Mouse (Mus musculus): ENCODE results near the gene Bcl7c. TPM values are rescaled to one million over a fixed set of nuclear protein-coding genes. Genes with fewer than 3 reads are reported as not detected.
A peak's percentile ranks its signal among the peaks of the same experiment; 100 is the strongest.
"Not testable (repeated sequence)": the region's sequence is repeated elsewhere in the genome, so short reads cannot be mapped to it uniquely, and the experiment has no call there.

Bcl7c gene
- polyA plus RNA-seq, 1 experiment from 2014 or later = 64.2 TPM

DNA sequence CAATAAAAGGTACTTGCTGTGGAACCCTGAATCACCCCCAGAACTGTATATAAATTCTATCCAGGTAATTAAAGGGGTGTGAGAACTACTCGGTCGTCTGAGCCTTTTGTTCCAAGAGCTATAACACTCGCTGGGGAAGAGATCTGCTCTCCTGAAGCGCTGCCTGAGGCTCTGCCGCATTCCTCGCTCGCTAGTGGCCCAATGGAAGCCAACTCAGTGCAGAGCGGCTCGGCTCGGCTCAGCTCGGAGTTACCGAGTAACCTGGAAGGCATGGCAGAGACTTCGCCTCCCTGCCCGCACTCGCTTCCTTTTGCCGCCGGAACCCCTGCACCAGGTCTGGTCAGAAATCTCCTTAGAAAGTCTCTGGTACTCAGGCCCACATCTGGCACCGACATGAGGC is 56.7 kb downstream of the Bcl7c start:
- no peaks in the 10 kb centered on the region for H3K36me3 ChIP-seq
- peak overlapping the region; percentile 18; the same call in 1 of the 2 replicates for H3K4me3 ChIP-seq (replicated peaks)
- no peaks in the 10 kb centered on the region for H3K9me3 ChIP-seq (replicated peaks)
- 7% methylated on average over 18 of the region's 18 CpGs for WGBS
- peak overlapping the region; percentile 54 for H3K4me2 ChIP-seq
- 0 out of 2 replicates have a peak, but pooled peaks have one; percentile 67 for ATAC-seq (replicated peaks; ENCODE audit: low FRiP score)
- peak overlapping the region; percentile 25; the same call in 1 of the 2 replicates for H3K9ac ChIP-seq
- peak overlapping the region; percentile 77 for H3K27ac ChIP-seq
- peaks cover 9% of the 10 kb centered on the region for H3K4me1 ChIP-seq
- no peaks in the 10 kb centered on the region for H3K27me3 ChIP-seq

DNA sequence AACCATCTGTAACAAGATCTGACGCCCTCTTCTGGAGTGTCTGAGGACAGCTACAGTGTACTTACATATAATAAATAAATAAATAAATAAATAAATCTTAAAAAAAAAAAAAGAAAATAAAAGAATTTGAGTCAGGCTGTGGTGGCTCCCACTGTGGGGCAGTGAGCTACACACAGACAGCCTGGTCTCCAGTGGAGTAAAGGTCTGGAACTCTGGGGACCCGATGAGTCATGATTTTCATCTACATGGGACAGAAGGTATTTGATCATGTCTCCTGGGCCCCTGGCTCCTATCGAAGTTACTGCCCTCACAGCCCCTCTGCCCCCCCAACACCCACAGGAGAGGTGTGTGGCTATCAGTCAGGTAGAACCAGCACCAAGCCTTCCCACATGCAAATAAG is 57.1 kb downstream of the Bcl7c start:
- Histone ChIP-seq H3K27ac (peak overlapping the region; percentile 77), H3K4me2 (peak overlapping the region; percentile 54), H3K27me3 (no peaks in the 10 kb centered on the region), H3K36me3 (no peaks in the 10 kb centered on the region), H3K9me3 (replicated peaks) (no peaks in the 10 kb centered on the region), H3K4me1 (peaks cover 9% of the 10 kb centered on the region), H3K9ac (peak overlapping the region; percentile 25; the same call in 1 of the 2 replicates), H3K4me3 (replicated peaks) (peak overlapping the region; percentile 18; the same call in 1 of the 2 replicates)
- 65% methylated on average over 2 of the region's 3 CpGs for WGBS
- no peak for ATAC-seq (replicated peaks; ENCODE audit: low FRiP score)

DNA sequence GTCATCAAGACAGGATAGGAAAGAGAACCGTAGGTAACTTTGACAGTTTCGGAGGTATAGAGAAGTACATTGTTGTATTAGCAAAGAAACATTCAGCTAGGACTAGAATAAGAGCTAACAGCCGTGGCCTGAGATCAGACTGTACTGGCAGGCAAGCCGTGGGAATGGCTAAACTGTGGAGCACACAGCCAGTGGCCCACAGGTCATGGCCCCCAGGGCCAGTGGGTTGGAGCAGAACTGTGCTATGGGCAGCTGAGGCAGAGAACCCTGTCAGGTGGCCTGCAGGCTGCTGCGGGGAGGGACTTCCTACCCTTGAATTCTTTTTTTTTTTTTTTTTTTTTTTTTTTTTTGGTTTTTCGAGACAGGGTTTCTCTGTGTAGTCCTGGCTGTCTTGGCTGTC is 59.5 kb downstream of the Bcl7c start:
- H3K27ac ChIP-seq = no peak overlapping the region
- H3K4me1 ChIP-seq = peaks cover 9% of the 10 kb centered on the region
- H3K9me3 ChIP-seq (replicated peaks) = no peaks in the 10 kb centered on the region
- no peak overlapping the region for H3K4me2 ChIP-seq
- no peak overlapping the region for H3K9ac ChIP-seq
- no peaks in the 10 kb centered on the region for H3K27me3 ChIP-seq
- ATAC-seq (replicated peaks; ENCODE audit: low FRiP score) = no peak
- no peak overlapping the region for H3K4me3 ChIP-seq (replicated peaks)
- H3K36me3 ChIP-seq = no peaks in the 10 kb centered on the region
- 74% methylated on average over 5 of the region's 6 CpGs for WGBS

DNA sequence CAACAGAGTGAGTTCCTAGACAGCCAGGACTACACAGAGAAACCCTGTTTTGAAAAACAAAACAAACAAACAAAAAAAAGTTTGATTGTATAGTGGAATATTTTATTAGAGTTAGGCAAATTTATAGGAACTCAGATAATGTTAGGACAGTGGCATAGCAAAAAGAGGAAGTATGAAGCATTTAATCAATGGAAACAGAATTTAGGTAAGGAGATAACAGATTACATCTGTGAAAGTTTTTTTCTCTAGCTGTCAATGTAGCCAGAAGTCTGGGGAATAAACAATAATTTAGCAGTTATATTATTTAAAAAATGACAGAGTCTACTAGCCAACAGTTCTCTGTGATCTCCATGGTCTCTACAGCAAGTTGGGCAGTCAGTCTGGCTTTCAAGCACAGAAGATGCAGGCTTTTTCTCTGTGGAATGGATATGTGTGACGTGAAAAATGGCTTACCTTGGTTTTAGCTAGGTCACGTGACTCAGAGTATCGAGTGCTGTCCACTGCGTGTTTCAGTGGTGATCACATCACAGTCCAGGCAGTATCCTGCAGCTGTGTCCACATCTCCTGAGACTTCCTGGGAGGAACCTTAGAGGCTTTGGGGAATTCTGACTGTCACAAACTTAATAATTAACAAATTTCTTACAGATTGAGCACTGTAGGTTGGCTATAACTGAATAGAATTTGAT is 60.1 kb downstream of the Bcl7c start:
- ATAC-seq (replicated peaks; ENCODE audit: low FRiP score) = no peak
- 60% methylated on average over 4 of the region's 4 CpGs for WGBS
- Histone ChIP-seq H3K4me1 (peaks cover 9% of the 10 kb centered on the region), H3K36me3 (no peaks in the 10 kb centered on the region), H3K9ac (no peak overlapping the region), H3K9me3 (replicated peaks) (no peaks in the 10 kb centered on the region), H3K4me2 (no peak overlapping the region), H3K4me3 (replicated peaks) (no peak overlapping the region), H3K27ac (no peak overlapping the region), H3K27me3 (no peaks in the 10 kb centered on the region)

DNA sequence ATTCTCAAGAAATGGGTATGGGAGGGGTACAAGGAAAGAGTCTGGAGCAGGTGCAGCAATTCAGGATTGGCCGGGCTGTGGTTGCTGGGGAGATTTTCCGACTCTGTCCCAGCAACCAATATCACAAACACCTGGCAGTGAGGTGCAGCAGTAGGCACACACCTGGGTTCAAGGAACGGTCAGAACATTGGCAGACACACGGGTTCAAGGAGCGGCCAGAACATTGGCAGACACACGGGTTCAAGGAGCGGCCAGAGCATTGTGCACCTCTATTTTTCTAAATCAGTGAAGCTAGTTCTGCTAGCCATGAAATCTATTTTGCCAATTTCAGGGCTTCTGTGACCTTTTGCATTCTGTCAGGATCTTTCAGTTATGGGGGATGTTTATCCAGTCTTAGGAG is 61.2 kb downstream of the Bcl7c start:
- H3K9me3 ChIP-seq (replicated peaks); H3K9ac ChIP-seq; H3K27ac ChIP-seq; ATAC-seq (replicated peaks; ENCODE audit: low FRiP score); H3K4me3 ChIP-seq (replicated peaks); H3K4me2 ChIP-seq; H3K27me3 ChIP-seq; H3K4me1 ChIP-seq; H3K36me3 ChIP-seq: not testable (repeated sequence)
- WGBS = 91% methylated on average over 7 of the region's 7 CpGs

DNA sequence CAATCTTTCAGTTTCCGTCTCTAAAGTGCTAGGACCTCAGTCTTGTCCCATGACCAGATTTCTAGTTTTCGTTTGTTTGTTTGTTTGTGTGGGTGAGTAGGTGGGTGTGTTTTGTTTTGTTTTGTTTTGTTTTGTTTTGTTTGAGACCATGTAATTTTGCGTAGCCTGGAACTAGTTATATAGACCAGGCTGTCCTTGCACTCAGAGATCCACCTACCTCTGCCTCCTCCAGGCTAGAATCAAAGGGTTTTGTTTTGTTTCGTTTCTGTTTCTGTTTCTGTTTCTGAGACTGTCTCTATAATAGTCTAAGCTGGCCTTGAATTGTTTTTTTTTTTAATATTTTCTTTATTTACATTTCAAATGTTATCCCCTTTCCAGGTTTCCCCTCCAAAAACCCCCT is 62.4 kb downstream of the Bcl7c start:
- WGBS = 88% methylated on average over 4 of the region's 4 CpGs
- Histone ChIP-seq H3K4me2 (no peak overlapping the region), H3K27ac (no peak overlapping the region), H3K4me1 (no peaks in the 10 kb centered on the region), H3K27me3 (no peaks in the 10 kb centered on the region), H3K9ac (no peak overlapping the region), H3K9me3 (replicated peaks) (no peaks in the 10 kb centered on the region), H3K4me3 (replicated peaks) (no peak overlapping the region), H3K36me3 (no peaks in the 10 kb centered on the region)
- ATAC-seq (replicated peaks; ENCODE audit: low FRiP score) = no peak

DNA sequence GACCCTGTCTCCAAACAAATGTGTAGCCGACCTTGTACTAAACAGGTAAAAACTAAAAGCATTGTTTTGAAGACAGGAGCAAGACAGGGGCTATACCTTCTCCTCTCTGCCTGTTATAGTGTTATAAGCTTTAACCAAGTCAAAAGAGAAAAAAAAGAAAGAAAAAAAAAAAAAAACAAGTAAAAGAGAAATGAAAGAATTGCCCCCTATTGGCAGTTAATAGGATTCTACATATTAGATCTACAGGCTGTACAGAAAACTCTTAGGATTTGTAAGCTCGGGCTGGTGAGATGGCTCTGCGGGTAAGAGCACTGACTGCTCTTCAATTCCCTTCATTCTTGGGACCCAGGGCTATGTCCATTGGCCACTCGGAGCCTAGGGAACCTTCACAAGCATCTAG is 66.5 kb downstream of the Bcl7c start:
- H3K4me3 ChIP-seq (replicated peaks) = no peak overlapping the region
- H3K4me1 ChIP-seq = peaks cover 4% of the 10 kb centered on the region; the same call in 1 of the 2 replicates
- H3K27ac ChIP-seq = no peak overlapping the region
- no peaks in the 10 kb centered on the region for H3K27me3 ChIP-seq
- H3K9me3 ChIP-seq (replicated peaks) = no peaks in the 10 kb centered on the region
- no peak overlapping the region for H3K4me2 ChIP-seq
- no peak for ATAC-seq (replicated peaks; ENCODE audit: low FRiP score)
- no peak overlapping the region for H3K9ac ChIP-seq
- no peaks in the 10 kb centered on the region for H3K36me3 ChIP-seq
- 80% methylated on average over 4 of the region's 4 CpGs for WGBS

DNA sequence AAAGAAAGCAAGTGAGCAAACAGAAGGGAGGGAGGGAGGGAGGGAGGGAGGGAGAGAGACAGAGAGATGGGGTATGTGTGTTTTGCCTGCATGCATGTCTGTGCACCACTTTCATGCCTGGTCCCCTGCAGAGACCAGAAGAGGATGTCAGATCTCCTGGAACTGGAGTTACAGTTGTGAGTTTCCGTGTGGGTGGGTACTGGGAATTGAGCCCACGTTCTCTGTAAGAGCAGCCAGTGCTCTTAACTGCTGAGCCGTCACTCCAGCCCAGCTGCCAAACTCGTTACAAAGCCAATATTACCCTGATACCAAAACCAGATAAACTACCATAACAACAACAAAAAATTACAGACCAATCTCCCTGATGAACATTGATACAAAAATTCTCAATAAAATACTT is 67.5 kb downstream of the Bcl7c start:
- 33% methylated on average over 4 of the region's 4 CpGs for WGBS
- H3K36me3 ChIP-seq = no peaks in the 10 kb centered on the region
- peaks cover 8% of the 10 kb centered on the region for H3K4me1 ChIP-seq
- H3K4me2 ChIP-seq = no peak overlapping the region
- no peak overlapping the region for H3K9ac ChIP-seq
- no peak for ATAC-seq (replicated peaks; ENCODE audit: low FRiP score)
- no peak overlapping the region for H3K27ac ChIP-seq
- no peaks in the 10 kb centered on the region for H3K27me3 ChIP-seq
- no peak overlapping the region for H3K4me3 ChIP-seq (replicated peaks)
- no peaks in the 10 kb centered on the region for H3K9me3 ChIP-seq (replicated peaks)

DNA sequence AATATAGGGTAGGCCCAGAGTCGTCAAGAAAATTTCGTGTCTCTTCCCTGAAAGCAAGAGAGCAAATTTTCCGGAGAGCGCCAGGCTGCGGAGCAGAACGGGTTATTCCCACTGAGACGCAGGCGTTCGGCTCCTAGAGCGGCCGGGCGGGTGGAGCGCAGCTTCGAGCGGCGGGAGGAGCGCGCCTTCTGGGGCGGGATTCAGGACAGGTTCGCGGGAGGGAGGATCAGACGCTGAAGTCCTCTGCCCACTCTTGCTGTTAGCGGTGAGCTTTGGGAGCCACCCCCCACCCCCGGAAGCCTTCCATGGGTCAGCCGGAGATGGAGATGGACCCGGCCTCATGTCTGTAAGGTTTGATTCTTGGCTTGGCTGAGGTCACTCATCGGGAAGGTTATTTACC is 71.8 kb downstream of the Bcl7c start:
- Histone ChIP-seq H3K9me3 (replicated peaks) (no peaks in the 10 kb centered on the region), H3K9ac (peak overlapping the region; percentile 49), H3K27ac (no peak overlapping the region), H3K36me3 (no peaks in the 10 kb centered on the region), H3K27me3 (no peaks in the 10 kb centered on the region), H3K4me3 (replicated peaks) (peak overlapping the region; percentile 56), H3K4me1 (peaks cover 9% of the 10 kb centered on the region), H3K4me2 (peak overlapping the region; percentile 62)
- ATAC-seq (replicated peaks; ENCODE audit: low FRiP score) = peak; percentile 81
- WGBS = under 1% methylated on average over 27 of the region's 27 CpGs

DNA sequence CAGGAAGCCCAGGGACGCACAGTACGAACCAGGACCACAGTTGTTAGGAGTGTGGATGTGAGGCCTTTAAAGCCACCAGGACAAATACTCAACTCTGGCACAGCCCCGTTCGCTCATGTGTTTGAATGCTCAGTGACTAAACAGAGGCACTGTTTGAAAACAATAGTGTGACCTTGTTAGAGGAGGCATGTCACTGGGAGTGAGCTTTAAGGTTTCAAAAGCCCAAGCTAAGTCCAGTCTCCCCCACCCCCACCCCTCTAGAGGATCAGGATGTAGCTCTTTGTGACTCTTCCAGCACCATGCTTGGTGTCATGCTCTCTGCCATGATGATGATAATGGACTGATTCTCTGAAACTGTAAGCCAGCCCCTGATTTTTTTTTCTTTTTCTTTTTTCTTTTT is 77.3 kb downstream of the Bcl7c start:
- Histone ChIP-seq H3K4me3 (replicated peaks) (no peak overlapping the region), H3K4me1 (0 out of 2 replicates have a peak, but pooled peaks cover 2% of the 10 kb centered on the region), H3K27ac (no peak overlapping the region), H3K4me2 (no peak overlapping the region), H3K9me3 (replicated peaks) (no peaks in the 10 kb centered on the region), H3K36me3 (no peaks in the 10 kb centered on the region), H3K27me3 (no peaks in the 10 kb centered on the region), H3K9ac (no peak overlapping the region)
- ATAC-seq (replicated peaks; ENCODE audit: low FRiP score) = no peak
- WGBS = 90% methylated on average over 4 of the region's 4 CpGs

DNA sequence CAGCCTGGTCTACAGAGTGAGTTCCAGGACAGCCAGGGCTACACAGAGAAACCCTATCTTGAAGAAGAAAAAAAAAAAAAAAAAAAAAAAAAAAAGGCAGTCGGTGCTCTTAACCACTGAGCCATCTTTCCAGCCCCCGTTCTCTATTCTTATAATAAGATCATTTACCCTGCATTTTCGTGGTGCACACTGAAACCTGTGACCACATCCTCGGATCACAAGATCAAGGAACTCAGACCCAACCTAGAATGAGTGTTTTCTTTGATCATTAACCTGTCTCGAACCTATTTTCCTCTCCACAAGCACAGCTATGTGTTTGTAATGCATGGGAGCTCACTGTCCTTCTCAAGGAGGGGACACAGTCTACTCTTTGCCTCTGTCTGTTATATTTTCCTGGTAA is 80.1 kb downstream of the Bcl7c start:
- Histone ChIP-seq H3K4me3 (replicated peaks) (no peak overlapping the region), H3K27ac (no peak overlapping the region), H3K36me3 (no peaks in the 10 kb centered on the region), H3K27me3 (no peaks in the 10 kb centered on the region), H3K4me2 (no peak overlapping the region), H3K9me3 (replicated peaks) (no peaks in the 10 kb centered on the region), H3K4me1 (no peaks in the 10 kb centered on the region), H3K9ac (no peak overlapping the region)
- ATAC-seq (replicated peaks; ENCODE audit: low FRiP score) = no peak
- 67% methylated on average over 5 of the region's 5 CpGs for WGBS

DNA sequence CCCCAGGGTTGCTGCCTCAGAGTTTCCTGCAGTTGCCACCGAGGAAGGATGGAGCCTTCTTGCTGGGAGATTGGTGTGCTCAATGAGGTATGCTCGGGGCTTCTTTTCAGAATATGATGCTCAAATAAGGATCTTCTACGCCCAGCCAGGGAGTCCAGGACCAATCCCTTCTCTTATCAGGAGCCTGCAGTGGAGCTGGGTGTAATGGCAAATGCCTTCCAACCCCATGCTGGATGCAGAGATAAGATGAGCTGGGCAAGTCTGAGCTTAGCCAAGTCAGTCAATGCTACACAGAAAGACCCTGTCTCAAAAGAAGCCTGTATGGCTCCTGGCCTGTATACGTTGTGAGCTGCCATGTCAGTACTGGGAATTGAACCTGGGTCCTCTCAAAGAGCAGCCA is 82.3 kb downstream of the Bcl7c start:
- H3K9ac ChIP-seq = no peak overlapping the region
- H3K4me3 ChIP-seq (replicated peaks) = no peak overlapping the region
- H3K27ac ChIP-seq = no peak overlapping the region
- H3K27me3 ChIP-seq = no peaks in the 10 kb centered on the region
- no peaks in the 10 kb centered on the region for H3K9me3 ChIP-seq (replicated peaks)
- H3K36me3 ChIP-seq = no peaks in the 10 kb centered on the region
- H3K4me1 ChIP-seq = no peaks in the 10 kb centered on the region
- WGBS = 89% methylated on average over 4 of the region's 4 CpGs
- ATAC-seq (replicated peaks; ENCODE audit: low FRiP score) = no peak
- H3K4me2 ChIP-seq = no peak overlapping the region

DNA sequence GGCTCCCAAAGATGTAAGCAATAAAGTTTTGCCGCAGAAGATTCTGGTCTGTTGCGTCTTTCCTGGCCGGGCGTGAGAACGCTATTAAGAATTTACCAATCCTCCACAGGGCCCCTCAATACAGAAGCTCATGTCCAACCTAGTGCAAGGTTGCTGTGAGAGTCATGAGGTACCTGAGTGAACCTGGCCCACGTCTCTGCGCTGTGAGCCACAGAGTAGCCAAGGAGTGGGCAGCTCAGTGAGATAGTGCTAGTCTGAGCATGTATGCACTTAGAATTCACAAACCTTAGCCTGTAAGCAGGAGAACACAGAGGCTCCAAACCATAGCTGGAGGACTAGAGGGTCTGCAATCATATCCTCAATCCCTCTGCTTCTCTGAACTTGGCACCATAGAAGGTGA is 82.7 kb downstream of the Bcl7c start:
- Histone ChIP-seq H3K4me2 (no peak overlapping the region), H3K4me3 (replicated peaks) (no peak overlapping the region), H3K27ac (no peak overlapping the region), H3K4me1 (no peaks in the 10 kb centered on the region), H3K27me3 (no peaks in the 10 kb centered on the region), H3K9ac (no peak overlapping the region), H3K36me3 (no peaks in the 10 kb centered on the region), H3K9me3 (replicated peaks) (no peaks in the 10 kb centered on the region)
- 99% methylated on average over 7 of the region's 7 CpGs for WGBS
- ATAC-seq (replicated peaks; ENCODE audit: low FRiP score) = no peak

All from kidney, embryonic 15.5 days (tissue).